Mouse (Mus musculus): ENCODE data around the gene Hephl1.

The Hephl1 gene

DNA sequence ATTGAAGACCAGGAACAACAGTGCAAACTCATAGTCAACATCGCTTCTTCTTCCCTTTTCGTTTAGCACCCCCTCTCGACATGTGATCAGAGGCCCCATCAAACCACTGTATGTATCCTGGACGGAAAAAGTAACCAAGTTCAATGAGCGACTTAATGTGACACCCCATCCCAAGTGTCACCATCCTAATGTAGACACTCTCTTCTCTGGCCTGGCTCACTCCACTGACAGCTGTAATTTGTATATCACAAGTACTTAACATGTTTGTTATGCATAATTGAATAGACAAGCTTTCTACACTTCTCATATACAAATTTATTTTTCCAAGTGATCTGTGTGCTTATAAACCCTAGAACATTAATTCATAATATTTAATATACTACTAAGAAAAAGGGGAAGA, 51.1 kb downstream of the Hephl1 start:
- no peak for DNase-seq (ENCODE audit: low spot score in 2 of 2)

DNA sequence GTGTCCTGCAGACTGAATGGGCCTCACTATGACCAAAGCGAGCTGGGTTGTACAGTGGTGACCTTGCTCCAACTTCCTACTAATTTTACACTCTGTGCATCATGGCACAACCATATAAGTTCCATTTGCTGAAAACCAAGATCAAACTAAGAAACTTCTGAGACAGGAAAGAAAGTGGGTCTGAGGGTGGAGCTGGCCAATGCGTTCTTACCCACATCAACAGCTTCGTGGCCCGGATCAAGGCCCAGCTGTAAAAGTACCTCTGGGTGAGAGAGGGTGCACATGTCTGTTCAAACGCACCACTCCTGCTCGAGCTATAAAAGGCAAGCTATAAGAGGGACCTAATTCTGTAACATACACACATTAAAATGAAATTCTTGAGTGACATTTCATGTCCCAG, 51.9 kb downstream of the Hephl1 start:
- DNase-seq (ENCODE audit: low spot score in 2 of 2) = no peak

DNA sequence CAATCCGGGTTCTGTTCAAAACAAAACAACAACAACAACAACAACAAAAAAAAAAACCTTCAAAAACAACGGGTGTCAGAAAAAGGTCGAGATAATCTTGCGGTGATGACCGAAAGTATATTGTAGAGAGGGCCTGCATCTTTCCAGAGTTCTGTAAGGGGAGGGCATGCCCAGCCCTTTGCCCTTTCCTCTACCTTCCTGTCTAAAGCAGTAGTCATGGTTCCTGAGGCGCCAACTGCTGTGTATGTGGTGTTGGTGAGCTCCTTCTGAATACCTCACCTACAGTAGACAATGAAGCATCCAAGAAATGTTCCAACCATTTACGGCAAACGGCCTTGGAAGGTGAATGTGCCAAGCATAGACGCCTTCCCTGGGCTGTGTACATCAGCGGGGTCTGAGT, 66.2 kb downstream of the Hephl1 start:
- no peak for DNase-seq (ENCODE audit: low spot score in 2 of 2)

DNA sequence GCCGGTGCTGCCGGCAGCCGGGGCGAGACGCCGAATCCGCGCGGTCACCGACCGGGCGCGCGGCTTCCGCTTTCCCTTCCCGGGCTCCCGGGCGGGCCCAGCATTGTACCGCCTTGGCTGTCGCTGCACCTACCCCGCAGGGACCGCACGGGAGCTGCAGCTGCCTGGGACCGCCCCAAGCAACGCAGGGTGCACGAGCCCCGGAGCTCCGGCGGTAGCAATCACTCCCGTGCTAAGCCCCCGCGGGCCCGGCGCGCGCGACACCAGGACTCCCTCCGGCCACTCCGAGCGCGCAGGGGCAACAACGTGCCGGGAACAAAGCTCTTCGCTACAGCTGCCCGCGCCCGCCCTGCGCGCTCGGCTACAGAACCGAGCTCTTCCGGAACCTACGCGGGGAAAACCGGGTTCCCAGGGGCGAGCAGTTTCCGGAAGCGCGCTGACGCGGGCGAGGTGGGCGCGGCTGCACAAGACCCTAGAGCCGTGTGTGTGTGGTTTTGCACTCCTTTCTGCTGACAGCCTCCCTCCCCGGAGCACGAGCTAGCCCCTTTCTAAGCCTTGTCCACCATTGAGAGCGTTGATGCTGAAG, 66.7 kb downstream of the Hephl1 start, which contains the start of gene Panx1:
Gene Panx1 (minus strand): TSS at position 395 of the 586 bp plus-strand sequence.
- DNase-seq (ENCODE audit: low spot score in 2 of 2) = peak; percentile 65 to 73

DNA sequence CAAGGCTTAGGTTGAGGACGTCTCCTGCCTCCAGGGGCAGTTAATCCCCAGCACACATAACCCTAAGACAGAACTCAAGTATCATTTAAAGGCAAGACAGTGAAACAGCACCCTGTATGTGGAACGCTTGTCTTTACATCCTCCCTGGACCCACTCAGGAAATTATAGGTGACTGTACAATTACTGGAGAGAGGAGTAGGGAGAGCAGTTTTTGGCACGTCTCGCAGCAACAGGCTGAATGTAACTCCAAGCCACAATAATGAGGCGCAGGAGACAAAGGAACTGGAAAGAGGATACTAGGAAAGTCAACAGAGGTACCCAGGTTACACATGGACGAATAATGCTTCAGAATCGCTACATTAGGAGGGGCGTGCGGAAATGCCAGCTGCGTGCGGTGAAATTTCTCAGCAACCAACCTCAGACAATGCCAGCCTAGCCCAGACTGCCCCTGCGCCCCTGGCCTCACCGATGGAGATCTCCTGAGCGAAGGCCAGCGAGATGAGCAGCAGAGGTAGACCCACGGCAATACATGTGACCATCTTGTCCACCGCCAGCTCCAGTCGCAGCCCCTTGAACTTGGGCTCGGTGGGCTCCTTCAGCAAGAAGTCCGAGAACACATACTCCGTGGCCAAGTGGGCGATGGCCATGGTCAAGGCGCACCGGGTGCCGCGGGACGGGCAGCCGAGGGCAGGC, 67.4 kb downstream of the Hephl1 start:
- peak; percentile 30 to 40 for DNase-seq (ENCODE audit: low spot score in 2 of 2)

DNA sequence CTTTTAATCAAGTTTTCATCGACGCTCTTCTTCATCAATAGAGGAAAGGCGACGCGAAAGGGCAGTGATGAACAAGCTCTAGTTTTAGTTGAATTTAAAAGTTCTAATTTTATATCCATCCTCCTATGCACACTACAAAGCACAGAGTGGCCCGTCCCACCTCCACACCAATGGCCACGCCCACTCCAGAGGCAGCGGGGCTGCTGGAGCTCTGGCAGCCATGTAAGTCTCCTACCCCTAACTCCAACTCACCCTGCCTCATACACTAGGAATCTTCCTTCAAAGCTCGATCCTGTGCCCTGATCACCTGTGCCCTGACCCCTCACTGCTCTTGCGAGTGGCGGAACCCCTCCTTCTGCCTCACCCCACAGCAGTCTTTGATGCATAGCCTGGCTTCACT, 70.4 kb downstream of the Hephl1 start:
- no peak for DNase-seq (ENCODE audit: low spot score in 2 of 2)

DNA sequence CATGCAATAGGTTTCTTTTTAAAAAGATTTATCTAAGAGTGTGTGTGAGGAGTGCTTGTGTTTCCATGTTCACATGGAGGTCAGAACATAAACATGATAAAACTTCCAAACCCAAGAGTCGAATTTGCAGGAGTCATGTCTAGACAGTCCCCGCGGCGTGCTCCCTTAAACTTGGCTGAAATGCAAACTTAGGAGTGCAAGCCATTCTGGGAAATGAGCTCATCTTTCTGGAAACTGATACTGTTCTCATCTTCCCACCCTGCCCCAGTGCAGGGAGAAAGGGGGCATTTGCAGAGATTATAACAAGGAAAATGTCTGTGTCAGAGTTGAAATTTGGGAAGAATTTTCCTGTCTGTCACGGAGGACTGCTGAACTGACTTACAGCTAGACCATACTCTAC, 72.1 kb downstream of the Hephl1 start:
- DNase-seq (ENCODE audit: low spot score in 2 of 2) = no peak

DNA sequence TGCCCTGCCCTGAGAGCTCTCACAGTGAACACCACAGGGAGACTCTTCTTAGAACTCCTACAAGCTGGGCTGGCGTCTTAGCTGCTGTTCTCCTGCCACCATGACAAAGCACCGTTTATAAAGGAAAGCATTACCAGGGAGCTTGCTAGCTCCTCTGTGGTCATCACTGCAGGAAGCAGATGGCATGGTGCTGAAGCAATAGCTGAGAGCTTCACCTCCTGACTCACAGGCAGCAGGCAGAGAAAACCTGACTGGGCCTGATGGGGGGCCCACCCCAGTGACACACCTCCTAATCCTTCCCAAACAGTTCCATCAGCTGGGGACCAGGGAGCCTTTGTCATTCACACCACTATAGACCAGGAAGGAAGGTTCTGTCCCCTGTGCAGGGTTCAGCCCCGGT, 74.2 kb downstream of the Hephl1 start:
- DNase-seq (ENCODE audit: low spot score in 2 of 2) = no peak

DNA sequence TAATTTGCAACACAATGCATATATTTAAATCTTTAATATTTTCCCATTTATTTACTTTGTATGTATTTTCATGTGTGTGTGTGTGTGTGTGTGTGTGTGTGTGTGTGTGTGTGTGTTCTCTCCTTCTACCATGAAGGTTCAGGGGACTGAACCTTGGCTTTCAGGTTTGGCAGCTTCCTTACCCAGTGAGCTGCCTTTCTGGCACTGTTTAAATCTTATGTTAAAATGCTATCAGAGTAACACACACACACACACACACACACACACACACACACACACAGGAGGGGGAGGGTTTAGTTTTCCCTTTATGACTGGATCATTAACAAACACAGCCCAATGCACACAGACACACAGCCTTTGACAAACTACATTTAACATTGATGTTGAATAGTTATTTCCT, 74.7 kb downstream of the Hephl1 start:
- DNase-seq (ENCODE audit: low spot score in 2 of 2) = no peak

DNA sequence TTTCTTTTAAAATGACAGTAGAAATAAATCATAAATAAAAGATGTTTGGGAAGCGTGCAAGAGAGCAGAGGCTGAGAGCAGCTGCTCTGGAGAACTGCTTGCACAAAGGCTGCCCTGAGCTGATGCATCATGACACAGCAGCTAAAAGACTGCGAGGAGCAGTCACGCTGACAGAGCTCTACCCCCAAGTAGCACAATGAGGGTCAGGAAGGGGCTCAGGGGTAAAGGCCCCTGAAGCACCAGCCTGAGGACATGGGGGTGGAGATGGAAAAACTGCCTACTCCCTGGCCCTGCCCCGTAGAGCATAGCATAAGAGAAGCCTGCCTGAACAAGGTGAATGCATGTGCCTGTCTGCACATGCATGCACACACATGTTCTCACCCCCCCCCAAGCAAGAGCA, 75.1 kb downstream of the Hephl1 start:
- no peak for DNase-seq (ENCODE audit: low spot score in 2 of 2)

DNA sequence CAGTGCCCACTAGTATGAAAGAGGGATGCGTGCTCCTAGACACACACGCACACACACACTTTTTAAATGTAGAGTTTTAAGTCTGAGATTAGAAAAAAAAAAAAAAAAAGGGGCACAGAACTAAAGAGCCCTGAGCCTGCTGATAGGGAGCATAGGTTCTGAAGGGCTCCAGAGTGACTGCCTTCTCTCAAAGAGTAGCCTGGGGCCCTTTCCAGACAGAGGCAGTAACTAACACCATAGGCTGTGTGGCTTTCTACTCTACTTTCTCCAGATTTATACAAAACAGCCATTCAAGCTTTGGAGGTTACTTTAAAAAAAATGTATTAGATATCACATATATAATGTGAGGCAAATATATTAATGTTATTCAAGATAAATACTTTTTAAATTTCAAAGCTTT, 75.5 kb downstream of the Hephl1 start:
- DNase-seq (ENCODE audit: low spot score in 2 of 2) = no peak

DNA sequence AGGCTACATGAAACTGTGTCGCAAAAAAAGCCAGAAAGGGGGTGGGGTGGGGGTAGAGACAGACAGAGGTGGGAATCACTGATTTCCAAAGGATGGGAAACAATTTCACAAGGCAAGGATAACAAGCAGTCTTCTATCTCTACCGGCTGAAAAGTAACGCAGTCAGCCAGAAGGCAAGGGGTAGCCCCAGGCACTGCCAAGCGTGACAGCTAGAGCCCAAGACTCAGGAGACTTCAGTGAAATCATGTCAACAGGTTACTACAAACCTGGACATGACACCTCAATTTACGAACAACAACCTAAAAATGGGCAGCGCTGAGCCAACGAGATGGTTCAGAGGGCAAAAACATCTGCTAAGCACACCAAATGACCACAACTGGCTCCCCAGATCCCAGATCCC, 75.9 kb downstream of the Hephl1 start:
- no peak for DNase-seq (ENCODE audit: low spot score in 2 of 2)

DNA sequence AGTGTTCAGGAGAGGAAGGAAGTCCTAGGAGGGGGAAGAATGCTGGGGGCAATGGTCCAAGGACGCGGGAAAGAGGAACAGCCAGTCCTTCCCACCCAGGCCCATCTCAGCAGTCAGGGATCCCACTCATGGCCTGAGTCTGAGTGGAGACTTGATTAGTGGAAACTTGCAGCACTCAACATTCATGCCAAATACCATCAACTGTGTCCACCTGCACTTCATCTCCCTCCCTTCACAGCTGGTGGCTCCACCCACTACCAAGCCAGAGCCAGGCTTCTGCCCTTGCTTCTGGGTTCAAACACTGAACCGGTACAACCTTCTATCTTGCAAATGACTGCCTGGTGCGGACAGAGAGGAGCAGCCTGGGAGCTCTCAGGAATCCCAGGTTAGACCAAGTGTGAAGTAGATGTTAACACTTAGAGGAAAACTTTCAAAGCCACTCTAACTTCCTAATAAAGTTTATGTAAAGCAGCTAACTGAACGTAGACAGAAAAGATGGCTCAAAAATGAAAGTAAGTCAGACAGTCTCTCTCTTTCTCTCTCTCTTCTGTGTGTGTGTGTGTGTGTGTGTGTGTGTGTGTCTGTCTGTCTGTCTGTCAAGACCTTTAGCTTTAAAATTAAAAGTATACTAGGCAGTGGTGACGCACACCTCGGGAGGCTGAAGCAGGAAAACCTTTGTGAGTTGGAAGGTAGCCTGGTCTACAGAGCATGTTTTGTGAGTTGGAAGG, 77.2 kb downstream of the Hephl1 start:
- no peak for DNase-seq (ENCODE audit: low spot score in 2 of 2)

DNA sequence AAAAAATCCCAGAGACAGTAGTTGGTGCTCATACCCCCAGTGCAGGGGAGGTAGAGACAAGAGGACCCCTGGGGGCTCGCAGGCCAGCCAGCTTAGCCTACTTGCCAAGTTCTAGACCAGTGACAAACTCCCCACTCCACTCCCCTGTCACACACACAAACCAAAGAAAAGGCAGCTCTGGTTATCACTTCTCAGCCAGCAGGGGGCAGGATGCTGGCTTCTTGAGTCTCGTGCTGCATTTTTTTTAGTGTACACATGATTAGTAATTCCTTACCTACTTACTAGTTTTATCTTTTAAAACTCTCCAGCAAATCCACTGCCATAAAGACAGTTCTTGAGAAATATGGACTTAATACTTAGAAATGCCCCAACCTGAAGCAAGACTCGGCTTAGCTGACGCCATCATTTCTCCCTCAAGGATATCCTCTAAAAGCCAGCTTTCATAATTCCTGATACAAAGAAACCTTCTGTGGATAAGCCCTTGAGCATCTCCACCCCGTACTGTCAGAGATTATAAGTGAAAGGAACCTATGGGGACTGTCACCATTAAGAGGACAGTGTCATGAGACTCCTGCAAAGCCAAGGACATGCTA, 78.2 kb downstream of the Hephl1 start:
- peak in 1 of 2 experiments; percentile 41 for DNase-seq (ENCODE audit: low spot score in 2 of 2)

DNA sequence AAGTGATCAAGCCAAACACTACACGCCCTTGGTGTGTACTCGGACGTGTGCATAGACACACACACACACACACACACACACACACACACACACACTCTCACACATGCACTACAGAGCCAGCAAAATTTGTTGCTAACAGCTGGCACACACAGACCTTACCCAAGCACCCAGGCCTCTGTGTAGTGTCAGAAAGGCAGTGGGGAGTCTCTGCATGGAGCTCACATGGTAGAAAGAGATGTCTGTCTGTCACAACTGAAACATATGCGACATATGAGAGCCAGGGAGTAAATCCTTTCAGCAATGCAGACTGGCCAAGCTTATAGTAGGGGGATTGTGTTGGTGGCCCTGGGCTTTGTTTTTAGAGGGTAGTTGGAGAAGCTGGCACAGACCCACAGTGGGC, 79.1 kb downstream of the Hephl1 start:
- no peak for DNase-seq (ENCODE audit: low spot score in 2 of 2)

DNA sequence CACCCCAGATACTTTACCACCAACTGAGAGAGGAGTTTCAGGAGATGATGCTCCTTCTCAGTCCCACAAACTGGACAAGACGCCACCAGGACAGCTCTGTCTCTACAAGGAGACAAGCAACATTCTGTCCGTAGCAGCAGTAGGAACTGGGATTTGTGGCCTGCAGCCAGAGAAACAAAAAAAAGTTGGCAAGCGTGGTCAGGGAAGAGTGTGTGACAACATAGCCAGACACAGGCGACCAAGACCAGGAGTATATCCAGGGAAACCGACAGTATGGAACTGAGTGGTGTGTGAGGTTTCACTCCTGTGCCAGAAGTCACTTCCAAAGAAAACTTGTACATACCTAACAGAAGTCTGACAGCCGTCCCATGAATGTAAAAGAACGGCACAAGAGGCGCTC, 81.1 kb downstream of the Hephl1 start:
- DNase-seq (ENCODE audit: low spot score in 2 of 2) = no peak

DNA sequence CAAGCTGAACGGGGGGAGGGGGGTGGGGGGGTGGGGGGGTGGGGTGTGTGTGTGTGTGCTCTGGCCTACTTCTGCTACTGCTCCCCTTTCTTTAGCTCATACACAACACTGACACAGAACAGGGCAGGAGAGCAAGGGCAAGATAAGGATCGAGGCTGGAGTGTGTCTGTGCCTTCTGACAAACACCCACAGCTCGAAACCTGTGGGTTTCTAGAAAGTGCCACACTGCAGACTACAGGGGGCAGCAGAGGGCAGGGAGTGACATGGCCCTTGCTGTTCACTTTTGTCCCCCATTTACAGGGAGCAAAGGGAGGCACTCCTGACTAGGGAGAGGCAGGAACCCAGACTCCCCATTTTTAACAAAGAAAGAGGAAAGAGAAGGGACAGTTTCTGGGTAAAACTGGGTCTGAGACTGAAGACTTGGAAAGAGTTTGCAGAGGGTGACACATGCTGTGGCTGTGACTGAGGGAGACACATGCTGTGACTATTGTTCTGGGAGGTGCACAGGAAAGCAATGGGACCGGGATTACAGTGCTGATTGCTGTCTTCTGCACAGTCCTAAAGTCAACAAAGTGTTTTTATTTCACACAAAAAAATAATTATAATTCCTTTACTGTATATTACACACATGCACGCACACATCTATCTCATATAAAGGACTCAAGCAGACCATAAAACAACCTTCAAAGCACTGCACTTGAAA, 82.7 kb downstream of the Hephl1 start:
- DNase-seq (ENCODE audit: low spot score in 2 of 2) = peak in 1 of 2 experiments; percentile 50

DNA sequence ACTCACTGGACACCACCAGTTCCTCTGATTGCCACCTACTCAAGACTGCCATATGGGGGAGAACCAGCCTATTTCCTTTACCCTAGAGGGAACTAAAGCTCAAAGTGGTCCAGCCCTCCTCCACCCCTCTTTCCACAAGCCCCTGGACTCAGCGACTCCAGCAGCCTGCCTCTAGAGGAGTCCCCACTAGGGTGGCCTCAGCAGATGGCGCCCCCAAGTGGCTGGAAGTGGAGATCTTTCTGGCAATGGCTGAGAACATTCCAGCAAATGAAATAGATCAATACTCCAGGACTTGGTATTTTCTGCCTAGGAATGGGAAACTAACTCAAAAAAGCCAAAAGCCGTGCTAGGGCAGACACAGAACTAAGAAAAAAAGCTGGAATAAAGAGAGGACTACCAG, 84.2 kb downstream of the Hephl1 start:
- DNase-seq (ENCODE audit: low spot score in 2 of 2) = no peak

DNA sequence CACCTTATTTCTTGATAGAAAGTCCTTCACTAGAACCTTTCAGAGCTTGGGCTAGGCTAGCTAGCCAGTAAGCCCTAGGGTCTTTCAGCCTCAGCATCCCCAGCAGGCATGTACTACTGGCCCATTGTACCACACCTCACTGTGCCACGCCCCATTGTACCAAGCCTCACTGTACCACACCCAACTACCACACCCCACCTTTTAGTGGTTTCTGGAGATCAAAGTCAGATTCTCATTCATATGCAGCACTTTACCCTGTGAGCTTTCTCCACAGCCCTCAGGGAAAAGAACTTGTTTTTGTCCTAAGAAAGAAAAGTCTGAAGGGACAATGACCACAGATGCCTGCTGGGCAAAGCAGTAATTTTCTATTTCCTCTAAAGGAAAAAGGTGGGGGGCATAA, 88.9 kb downstream of the Hephl1 start:
- DNase-seq (ENCODE audit: low spot score in 2 of 2) = no peak

DNA sequence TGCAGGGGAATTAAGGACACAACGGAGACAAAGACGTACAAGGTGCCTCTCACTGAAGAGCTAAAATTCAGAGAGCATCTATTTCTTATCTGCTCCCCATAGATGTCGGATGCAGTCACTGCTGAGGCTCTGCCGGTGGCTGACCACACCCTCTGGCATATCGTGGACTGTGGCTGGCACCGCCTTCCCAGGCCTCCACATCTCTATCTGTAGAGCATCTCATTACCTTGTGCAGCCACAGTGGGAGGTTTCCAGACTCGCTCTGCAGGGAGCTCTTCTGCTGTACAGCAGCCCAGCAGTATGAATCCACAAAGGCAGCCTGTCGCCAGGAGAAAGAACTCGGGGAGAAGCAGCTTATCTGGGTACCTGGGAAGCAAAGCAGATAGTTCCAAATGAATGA, 90.8 kb downstream of the Hephl1 start:
- DNase-seq (ENCODE audit: low spot score in 2 of 2) = peak in 1 of 2 experiments; percentile 20

DNA sequence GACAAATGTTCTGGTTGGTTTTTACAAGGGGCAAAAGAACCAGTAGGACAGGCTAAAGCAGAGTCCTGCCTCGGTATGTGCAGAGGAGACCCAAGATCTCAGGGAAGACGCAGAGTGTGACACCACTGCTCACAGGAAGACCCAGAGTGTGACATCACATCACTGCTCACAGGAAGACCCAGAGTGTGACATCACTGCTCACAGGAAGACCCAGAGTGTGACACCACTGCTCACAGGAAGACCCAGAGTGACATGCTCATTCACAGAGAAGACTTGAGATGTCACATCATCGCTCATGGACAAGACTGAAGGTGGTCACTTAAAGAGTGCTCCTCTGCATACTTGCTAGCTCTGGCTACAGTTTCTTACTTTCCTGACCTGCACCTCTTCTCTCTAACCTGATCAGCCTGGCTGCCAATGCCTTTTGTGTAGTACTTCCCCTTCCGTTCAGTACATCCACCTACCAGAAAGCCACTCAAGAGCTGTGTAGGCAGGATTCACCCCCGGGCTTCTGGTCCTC, 91.3 kb downstream of the Hephl1 start:
- DNase-seq (ENCODE audit: low spot score in 2 of 2) = no peak

DNA sequence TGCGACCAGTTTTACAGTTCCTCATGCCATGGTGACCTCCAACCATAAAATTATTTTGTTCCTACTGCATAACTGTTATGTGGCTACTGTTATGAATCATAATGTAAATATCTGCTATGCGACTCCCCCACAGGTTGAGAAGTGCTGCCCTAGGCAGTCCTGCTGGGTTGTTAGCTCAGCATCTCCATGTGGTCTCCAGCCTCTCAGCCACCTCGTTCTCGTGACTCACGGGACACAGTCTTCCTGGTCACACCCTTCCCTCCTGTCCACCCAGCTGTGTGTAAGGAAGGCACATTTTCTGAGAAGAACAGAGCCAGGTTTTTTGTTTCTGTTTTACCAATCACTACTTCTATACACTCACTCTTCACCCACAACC, 93.2 kb downstream of the Hephl1 start:
- DNase-seq (ENCODE audit: low spot score in 2 of 2) = no peak
